Mouse (Mus musculus) liver, embryonic 14.5 days (tissue): ENCODE measurements around the gene Cd83. TPM values are rescaled to one million over a fixed set of nuclear protein-coding genes. Genes with fewer than 3 reads are reported as not detected.

ENCODE experiments used
- ATAC-seq: fragments of 200-750 bp; cut with Nextera tagmentation; 2 replicates; pipeline ENCODE4 v1.8.0; 2017; ENCODE audit warnings: moderate number of reproducible peaks, mild to moderate bottlenecking, moderate library complexity; ENCODE audit not compliant: insufficient read depth
- DNase-seq, 3 experiments: peaks; one replicate each; pipeline ENCODE4 v3.0.0-alpha.2; 2012 to 2013; ENCODE audit warnings: low read depth in 3 of 3, low spot score in 3 of 3
- H3K27ac ChIP-seq: fragments of 300-500 bp; sonication (generic); 2 replicates; pipeline ENCODE4 v1.5.1; 2014; ENCODE audit warnings: moderate library complexity, mild to moderate bottlenecking, control low read depth, inconsistent platforms
- H3K27me3 ChIP-seq: fragments of 300-500 bp; sonication (generic); 2 replicates; pipeline ENCODE4 v1.6.1; 2014; ENCODE audit warnings: mild to moderate bottlenecking, low read length, moderate library complexity; ENCODE audit not compliant: control insufficient read depth, insufficient read depth
- H3K36me3 ChIP-seq: fragments of 300-500 bp; sonication (generic); replicated peaks from 2 replicates; pipeline ENCODE4 v1.6.1; 2014; ENCODE audit warnings: low read depth; ENCODE audit not compliant: control insufficient read depth, insufficient read depth
- H3K4me1 ChIP-seq, 2 experiments: fragments of 200-500 bp in 1 of 2; fragments of 300-500 bp in 1 of 2; sonication (generic) in 1 of 2; replicated peaks; 2 replicates each; pipeline ENCODE4 v1.6.1; 2012 to 2014; ENCODE audit warnings: antibody characterized with exemption in 1 of 2, inconsistent platforms in 1 of 2, low read length in 1 of 2; ENCODE audit not compliant: control insufficient read depth in 2 of 2, insufficient read depth in 2 of 2
- H3K4me2 ChIP-seq: fragments of 300-500 bp; sonication (generic); 2 replicates; pipeline ENCODE4 v1.6.1; 2014; ENCODE audit warnings: low read depth, mild to moderate bottlenecking, control low read depth, moderate library complexity
- H3K4me3 ChIP-seq, 2 experiments: fragments of 200-500 bp in 1 of 2; fragments of 300-500 bp in 1 of 2; sonication (generic) in 1 of 2; 2 replicates each; pipeline ENCODE4 v1.5.1; 2012 to 2014; ENCODE audit warnings: low read depth in 2 of 2, low read length in 2 of 2, mild to moderate bottlenecking in 2 of 2, control low read depth in 1 of 2, inconsistent platforms in 1 of 2, moderate library complexity in 1 of 2; ENCODE audit not compliant: insufficient read depth in 1 of 2
- H3K9ac ChIP-seq: fragments of 300-500 bp; sonication (generic); replicated peaks from 2 replicates; pipeline ENCODE4 v1.6.1; 2014; ENCODE audit warnings: mild to moderate bottlenecking, control low read depth, moderate library complexity
- H3K9me3 ChIP-seq: fragments of 300-500 bp; sonication (generic); 2 replicates; pipeline ENCODE4 v1.6.1; 2016; ENCODE audit warnings: low read length, mixed read lengths; ENCODE audit not compliant: control insufficient read depth
- CTCF ChIP-seq: IDR thresholded peaks from 2 replicates; pipeline ENCODE4 v1.5.1; 2016; ENCODE audit warnings: antibody characterized with exemption, low read depth, control low read depth
- EP300 ChIP-seq: IDR thresholded peaks from 2 replicates; pipeline ENCODE4 v1.6.1; 2016; ENCODE audit warnings: antibody characterized with exemption, low read depth
- WGBS: fragments of 180-500 bp; shearing (Covaris S2); extraction: QIAGEN DNeasy Blood & Tissue Kit; methylation state at CpG from one replicate; pipeline ENCODE4 v1.1.7; 2014; ENCODE audit not compliant: insufficient replicate concordance; 5-methylcytosine and 5-hydroxymethylcytosine counted together
- polyA plus RNA-seq, 2 experiments: library from polyadenylated mRNA; depleted of rRNA in 1 of 2; stranded (reverse) in 1 of 2; unstranded in 1 of 2; fragments of >200 nt; fragmentation: Nextera tagmentation in 1 of 2; extraction: Ambion mirVana in 1 of 2; gene quantifications; 2 replicates each; pipeline versions ENCODE4 v1.2.1 to v1.2.3; 2012 to 2014

Cd83 gene
- polyA plus RNA-seq, 2 experiments = 0.37 to 0.67 TPM

DNA sequence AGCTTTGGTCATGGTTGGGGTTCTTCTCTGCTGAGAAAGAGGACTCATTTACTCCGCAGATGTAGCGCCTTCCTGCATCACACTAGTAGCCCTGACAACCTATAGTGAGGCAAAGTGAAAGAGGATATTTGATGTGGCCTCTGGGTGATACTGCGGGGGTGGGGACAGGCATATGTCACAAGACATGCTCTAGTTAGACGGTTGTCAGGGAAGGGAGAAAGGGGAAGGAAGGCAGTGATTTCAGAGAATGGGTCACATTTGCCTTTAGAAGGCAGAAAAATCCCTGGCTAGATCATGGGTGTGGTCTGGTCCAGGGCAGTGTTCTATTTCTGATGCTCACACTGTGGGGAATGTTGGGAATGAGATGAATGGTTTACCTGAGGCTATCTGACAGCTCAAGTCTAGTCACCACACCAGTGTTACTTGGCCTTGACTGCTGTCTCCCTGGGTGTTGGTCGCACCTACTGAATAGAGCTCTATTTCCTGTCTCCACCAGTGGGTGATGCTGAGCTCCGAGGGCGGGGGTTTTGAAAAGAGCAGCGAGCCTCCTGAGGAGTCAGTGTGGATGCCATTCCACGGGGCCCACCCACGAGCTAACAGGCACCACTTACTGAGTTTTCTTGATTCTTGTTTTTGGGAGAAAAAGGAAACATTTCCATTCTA, 4.5 kb downstream of the Cd83 start:
- peaks cover 18% of the 10 kb centered on the region for H3K27me3 ChIP-seq
- TF ChIP-seq EP300 (no peak), CTCF (no peak)
- no peak overlapping the region for H3K27ac ChIP-seq

DNA sequence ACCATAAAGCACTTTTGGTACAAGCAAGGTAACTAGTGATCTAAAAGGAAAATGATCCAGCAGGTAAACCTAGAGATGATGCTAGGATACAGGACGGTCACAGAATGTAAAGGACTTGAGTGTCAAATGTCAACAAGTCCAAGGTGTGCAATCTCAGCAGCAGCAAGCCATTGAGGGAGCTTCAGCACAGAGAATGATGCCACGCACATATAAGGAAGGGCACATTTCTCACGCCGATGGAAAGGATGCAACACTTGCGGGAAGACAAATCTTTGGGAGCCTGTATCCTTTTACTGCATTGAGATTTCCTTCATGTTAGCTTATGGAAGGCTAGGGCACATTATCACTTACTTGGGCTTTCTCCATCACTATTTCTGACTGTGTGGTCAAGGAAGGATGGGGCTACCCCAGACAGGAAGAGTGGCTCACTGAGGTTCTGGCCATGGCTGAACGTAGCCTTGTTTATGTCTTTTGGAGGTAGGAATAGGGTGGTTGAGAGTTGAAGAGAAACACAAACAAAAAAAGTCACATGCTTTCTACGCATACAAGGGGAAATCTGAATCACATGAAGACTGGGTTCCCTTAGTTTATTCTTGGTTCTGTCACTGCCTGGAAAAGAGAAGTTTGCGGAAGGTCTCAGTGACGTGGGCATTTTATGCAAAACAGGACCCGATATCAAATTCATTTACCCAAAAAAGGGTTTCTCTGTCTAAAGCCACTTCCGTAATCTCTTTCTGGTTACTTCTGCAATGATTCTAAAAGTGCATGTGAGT, 5.8 kb downstream of the Cd83 start:
- Histone ChIP-seq H3K4me2 (no peak overlapping the region), H3K27ac (no peak overlapping the region), H3K36me3 (no peaks in the 10 kb centered on the region), H3K9ac (no peak overlapping the region), H3K27me3 (peaks cover 5% of the 10 kb centered on the region), H3K4me1 (no peaks in the 10 kb centered on the region), H3K4me3 (no peak overlapping the region), H3K9me3 (no peaks in the 10 kb centered on the region)
- WGBS = 69% methylated on average over 11 of the region's 11 CpGs
- TF ChIP-seq CTCF = no peak
- no peak for TF ChIP-seq EP300
- no peak for ATAC-seq
- no peak for DNase-seq

More for the DNA sequence above, 4.5 kb downstream of the Cd83 start:
- Histone ChIP-seq H3K4me3 (no peak overlapping the region), H3K9me3 (no peaks in the 10 kb centered on the region), H3K36me3 (no peaks in the 10 kb centered on the region), H3K4me2 (no peak overlapping the region), H3K4me1 (no peaks in the 10 kb centered on the region), H3K9ac (no peak overlapping the region)
- WGBS = 39% methylated on average over 10 of the region's 10 CpGs
- DNase-seq = no peak
- no peak for ATAC-seq

DNA sequence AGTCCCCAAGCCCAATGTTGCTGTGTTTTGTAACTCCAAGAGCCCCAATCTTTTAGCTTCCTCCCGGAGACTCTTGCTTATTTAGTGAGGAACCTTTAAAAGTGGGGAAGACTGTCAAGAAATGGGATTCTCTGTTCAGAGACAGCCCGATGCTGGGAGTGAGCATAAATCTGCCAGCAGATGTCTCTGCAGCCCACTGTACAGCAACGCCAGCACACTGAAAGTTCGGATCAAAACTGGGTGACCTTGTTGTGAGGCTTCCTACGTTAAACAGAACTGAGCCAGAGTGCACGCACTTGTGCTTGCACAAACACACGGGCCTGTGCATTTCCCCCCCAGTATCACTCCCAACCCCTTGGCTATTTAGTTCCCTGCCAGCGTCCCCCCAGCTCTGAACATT, 10.8 kb downstream of the Cd83 start:
- no peak for TF ChIP-seq EP300
- peak; percentile 42 for TF ChIP-seq CTCF
- H3K36me3 ChIP-seq = no peaks in the 10 kb centered on the region
- no peak overlapping the region for H3K9ac ChIP-seq
- H3K9me3 ChIP-seq = no peaks in the 10 kb centered on the region
- 43% methylated on average over 8 of the region's 8 CpGs for WGBS
- H3K4me1 ChIP-seq = no peaks in the 10 kb centered on the region
- H3K4me2 ChIP-seq = no peak overlapping the region
- no peak for ATAC-seq
- no peak overlapping the region for H3K27ac ChIP-seq
- no peaks in the 10 kb centered on the region for H3K27me3 ChIP-seq
- no peak overlapping the region for H3K4me3 ChIP-seq
- no peak for DNase-seq

DNA sequence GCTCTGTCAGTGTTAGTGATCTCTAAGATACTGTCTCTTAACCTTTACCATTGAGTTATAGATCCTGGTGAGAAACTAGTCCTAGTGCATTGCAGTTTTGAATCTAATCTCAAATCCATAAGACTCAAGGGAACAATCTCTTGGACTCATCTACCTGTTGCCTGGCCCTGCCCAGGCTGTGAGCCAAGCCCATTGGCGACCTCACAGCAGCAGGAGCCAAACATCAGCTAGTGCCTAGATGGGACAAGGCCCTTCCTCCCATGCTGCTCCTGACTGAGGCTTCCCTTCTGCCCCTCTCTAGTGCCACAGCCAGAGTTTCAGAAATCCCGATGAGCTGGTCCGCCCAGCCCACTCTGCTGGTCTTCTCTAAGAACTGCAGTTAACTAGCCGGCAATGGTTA, 14.1 kb downstream of the Cd83 start:
- no peak overlapping the region for H3K4me3 ChIP-seq
- no peaks in the 10 kb centered on the region for H3K27me3 ChIP-seq
- DNase-seq (no peak), ATAC-seq (no peak)
- no peaks in the 10 kb centered on the region for H3K9me3 ChIP-seq
- no peak overlapping the region for H3K27ac ChIP-seq
- H3K4me1 ChIP-seq = no peaks in the 10 kb centered on the region
- H3K4me2 ChIP-seq = no peak overlapping the region
- no peak for TF ChIP-seq CTCF
- no peaks in the 10 kb centered on the region for H3K36me3 ChIP-seq
- WGBS = 58% methylated on average over 4 of the region's 4 CpGs
- H3K9ac ChIP-seq = no peak overlapping the region

DNA sequence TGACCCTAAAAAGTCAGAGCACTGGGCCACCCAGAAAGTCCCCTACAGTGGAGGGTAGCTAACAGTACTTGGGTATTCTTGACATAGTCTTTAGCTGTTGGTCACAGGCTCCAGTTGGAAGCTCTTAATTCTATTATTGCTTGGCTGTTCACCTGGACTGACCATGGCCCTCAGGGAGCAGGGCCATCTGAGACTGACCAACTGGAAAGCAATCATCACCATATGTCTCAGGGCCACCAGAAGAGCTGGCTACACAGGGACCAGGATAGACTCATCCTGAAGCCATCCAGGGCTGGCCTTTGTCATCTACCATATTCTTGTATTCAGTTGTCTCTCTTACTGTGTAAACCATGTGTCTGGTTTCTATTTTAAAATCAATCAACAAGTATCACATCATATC, 15.6 kb downstream of the Cd83 start:
- H3K9me3 ChIP-seq = no peaks in the 10 kb centered on the region
- DNase-seq (no peak), ATAC-seq (no peak)
- H3K4me2 ChIP-seq = no peak overlapping the region
- H3K4me1 ChIP-seq = no peaks in the 10 kb centered on the region
- no peaks in the 10 kb centered on the region for H3K27me3 ChIP-seq
- TF ChIP-seq CTCF (no peak), EP300 (no peak)
- H3K27ac ChIP-seq = no peak overlapping the region
- H3K4me3 ChIP-seq = no peak overlapping the region
- H3K9ac ChIP-seq = no peak overlapping the region
- no peaks in the 10 kb centered on the region for H3K36me3 ChIP-seq
